Mouse (Mus musculus): ENCODE results near the gene Shisa9. TPM values are rescaled to one million over a fixed set of nuclear protein-coding genes. Genes with fewer than 3 reads are reported as not detected.

Gene Shisa9
- polyA plus RNA-seq, 1 experiment from 2014 or later: 0.06 TPM

DNA sequence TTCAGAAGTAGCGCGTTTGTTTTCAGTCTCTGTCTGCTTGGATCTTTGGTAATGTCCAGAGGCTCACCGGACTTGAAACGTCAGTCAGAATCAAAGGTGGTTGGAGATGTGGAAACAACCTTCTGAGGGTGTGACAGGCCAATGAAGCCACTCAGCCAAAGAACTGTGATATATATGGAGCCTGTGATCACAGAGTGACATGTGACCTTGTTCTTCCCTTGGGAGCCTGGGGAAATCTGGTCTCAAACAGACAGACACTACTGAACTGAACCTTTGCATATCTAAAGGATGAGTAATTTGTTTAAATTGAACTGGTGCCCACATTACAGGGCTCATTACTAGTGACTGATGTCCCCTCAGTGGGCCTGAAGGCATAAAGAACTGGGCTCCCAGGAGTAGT is 168.1 kb downstream of the Shisa9 start:
- WGBS: 84% methylated on average over 4 of the region's 4 CpGs
- no peak overlapping the region for H3K4me3 ChIP-seq
- H3K36me3 ChIP-seq (replicated peaks): no peaks in the 10 kb centered on the region
- no peak for DNase-seq (ENCODE audit: extremely low spot score, low spot score)
- no peaks in the 10 kb centered on the region for H3K4me1 ChIP-seq
- no peaks in the 10 kb centered on the region for H3K9me3 ChIP-seq
- no peaks in the 10 kb centered on the region for H3K27me3 ChIP-seq (ENCODE audit: poor library complexity, severe bottlenecking)
- H3K27ac ChIP-seq: no peak overlapping the region

DNA sequence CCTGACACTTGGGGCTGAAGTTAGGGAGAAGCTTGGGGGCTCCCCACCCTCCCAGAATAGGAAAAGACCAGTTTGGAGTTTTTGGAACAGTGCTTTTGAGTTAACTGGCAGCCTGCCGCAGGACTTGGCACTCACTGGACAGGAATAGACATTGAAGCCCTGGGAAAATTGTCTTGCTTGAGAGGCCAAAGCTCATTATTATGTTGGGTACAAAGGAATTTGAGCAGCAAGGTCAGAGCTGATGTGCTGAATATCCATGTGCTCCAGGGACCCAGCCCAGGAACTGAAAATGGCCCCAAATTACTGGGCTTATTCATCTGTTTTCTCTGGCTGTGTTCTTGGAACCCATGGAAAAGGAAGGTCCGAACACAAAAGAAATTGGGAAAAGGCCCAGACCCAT is 170.6 kb downstream of the Shisa9 start:
- H3K36me3 ChIP-seq (replicated peaks): no peaks in the 10 kb centered on the region
- DNase-seq (ENCODE audit: extremely low spot score, low spot score): no peak
- WGBS: 84% methylated on average over 2 of the region's 2 CpGs
- no peaks in the 10 kb centered on the region for H3K9me3 ChIP-seq
- no peaks in the 10 kb centered on the region for H3K27me3 ChIP-seq (ENCODE audit: poor library complexity, severe bottlenecking)
- H3K4me1 ChIP-seq: no peaks in the 10 kb centered on the region
- no peak overlapping the region for H3K27ac ChIP-seq
- no peak overlapping the region for H3K4me3 ChIP-seq

- Histone ChIP-seq H3K36me3 (replicated peaks) (no peaks in the 10 kb centered on the region), H3K9me3 (no peaks in the 10 kb centered on the region), H3K27ac (no peak overlapping the region), H3K4me3 (no peak overlapping the region), H3K4me1 (no peaks in the 10 kb centered on the region), H3K27me3 (ENCODE audit: poor library complexity, severe bottlenecking) (no peaks in the 10 kb centered on the region)
- DNase-seq (ENCODE audit: extremely low spot score, low spot score): no peak
- WGBS: 95% methylated on average over 1 of the region's 1 CpGs
Measured at GRCm38 (mm10) chr16:12173482-12174041, 189.6 kb downstream of the Shisa9 start.

DNA sequence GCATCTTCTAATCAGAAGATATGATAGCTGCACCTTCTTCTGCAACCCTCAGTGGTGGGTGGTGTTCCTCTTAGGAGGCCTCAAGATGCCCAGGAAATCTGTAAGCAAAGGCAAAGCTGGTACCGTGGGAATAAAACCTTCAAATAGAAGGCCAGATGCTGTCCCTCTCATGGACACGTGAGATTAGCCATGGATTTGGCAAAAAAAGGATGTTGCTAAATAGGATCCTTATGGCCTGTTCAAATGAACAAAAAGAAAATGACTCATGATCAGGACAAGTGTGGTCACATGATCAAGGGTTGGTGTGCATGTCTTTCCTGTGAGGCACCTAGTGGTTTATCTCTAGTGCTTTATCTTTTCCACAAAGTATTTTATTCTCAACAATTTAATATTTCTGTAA is 194.1 kb downstream of the Shisa9 start:
- DNase-seq (ENCODE audit: extremely low spot score, low spot score): no peak
- no peak overlapping the region for H3K27ac ChIP-seq
- H3K36me3 ChIP-seq (replicated peaks): no peaks in the 10 kb centered on the region
- no peaks in the 10 kb centered on the region for H3K9me3 ChIP-seq
- H3K27me3 ChIP-seq (ENCODE audit: poor library complexity, severe bottlenecking): no peaks in the 10 kb centered on the region
- 85% methylated on average over 2 of the region's 2 CpGs for WGBS
- no peaks in the 10 kb centered on the region for H3K4me1 ChIP-seq
- no peak overlapping the region for H3K4me3 ChIP-seq

DNA sequence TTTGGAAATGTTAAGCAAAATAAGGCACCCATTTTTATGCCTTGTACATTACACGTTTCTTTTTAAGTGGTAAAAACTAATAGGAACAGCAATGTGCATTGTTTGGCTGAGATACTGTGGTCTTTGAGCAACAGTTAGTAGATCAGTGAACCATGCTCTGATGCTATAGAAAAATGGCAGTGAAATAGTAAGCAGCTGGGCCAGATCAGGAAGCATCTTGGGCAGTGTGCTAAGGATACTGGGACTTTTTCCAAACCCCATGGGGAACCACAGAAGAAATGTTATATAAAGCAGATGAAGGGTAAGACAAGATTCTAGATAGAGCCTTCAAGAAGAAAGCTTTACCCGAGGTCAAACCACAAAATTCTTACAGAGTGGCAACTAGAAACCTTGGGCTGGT is 205.8 kb downstream of the Shisa9 start:
- WGBS: 86% methylated on average over 2 of the region's 2 CpGs

GRCm38 (mm10) chr16:12196841-12197240 is 212.9 kb downstream of the Shisa9 start:
- Histone ChIP-seq H3K27me3 (ENCODE audit: poor library complexity, severe bottlenecking) (no peaks in the 10 kb centered on the region), H3K36me3 (replicated peaks) (no peaks in the 10 kb centered on the region), H3K27ac (no peak overlapping the region), H3K4me1 (no peaks in the 10 kb centered on the region), H3K4me3 (no peak overlapping the region), H3K9me3 (no peaks in the 10 kb centered on the region)
- WGBS: 95% methylated on average over 4 of the region's 4 CpGs
- no peak for DNase-seq (ENCODE audit: extremely low spot score, low spot score)

More for the DNA sequence above, 205.8 kb downstream of the Shisa9 start:
- H3K4me1 ChIP-seq: no peaks in the 10 kb centered on the region
- DNase-seq (ENCODE audit: extremely low spot score, low spot score): no peak
- H3K27me3 ChIP-seq (ENCODE audit: poor library complexity, severe bottlenecking): no peaks in the 10 kb centered on the region
- H3K36me3 ChIP-seq (replicated peaks): no peaks in the 10 kb centered on the region
- no peak overlapping the region for H3K4me3 ChIP-seq
- H3K27ac ChIP-seq: no peak overlapping the region
- H3K9me3 ChIP-seq: no peaks in the 10 kb centered on the region

- no peaks in the 10 kb centered on the region for H3K4me1 ChIP-seq
Measured at GRCm38 (mm10) chr16:12197611-12198010, 213.7 kb downstream of the Shisa9 start.

GRCm38 (mm10) chr16:12201216-12201615 is 217.3 kb downstream of the Shisa9 start:
- Histone ChIP-seq H3K27me3 (ENCODE audit: poor library complexity, severe bottlenecking) (no peaks in the 10 kb centered on the region), H3K9me3 (no peaks in the 10 kb centered on the region), H3K36me3 (replicated peaks) (no peaks in the 10 kb centered on the region), H3K4me1 (no peaks in the 10 kb centered on the region), H3K4me3 (no peak overlapping the region), H3K27ac (no peak overlapping the region)
- DNase-seq (ENCODE audit: extremely low spot score, low spot score): no peak
- WGBS: 34% methylated on average over 3 of the region's 3 CpGs

More at GRCm38 (mm10) chr16:12197611-12198010, 213.7 kb downstream of the Shisa9 start:
- no peak overlapping the region for H3K4me3 ChIP-seq
- no peak overlapping the region for H3K27ac ChIP-seq
- H3K9me3 ChIP-seq: no peaks in the 10 kb centered on the region
- no peak for DNase-seq (ENCODE audit: extremely low spot score, low spot score)
- 48% methylated on average over 5 of the region's 5 CpGs for WGBS
- no peaks in the 10 kb centered on the region for H3K36me3 ChIP-seq (replicated peaks)
- no peaks in the 10 kb centered on the region for H3K27me3 ChIP-seq (ENCODE audit: poor library complexity, severe bottlenecking)

GRCm38 (mm10) chr16:12202151-12202550 is 218.2 kb downstream of the Shisa9 start:
- Histone ChIP-seq H3K4me3 (no peak overlapping the region), H3K4me1 (no peaks in the 10 kb centered on the region), H3K27ac (no peak overlapping the region), H3K9me3 (no peaks in the 10 kb centered on the region), H3K36me3 (replicated peaks) (no peaks in the 10 kb centered on the region), H3K27me3 (ENCODE audit: poor library complexity, severe bottlenecking) (no peaks in the 10 kb centered on the region)
- no peak for DNase-seq (ENCODE audit: extremely low spot score, low spot score)
- WGBS: 70% methylated on average over 3 of the region's 3 CpGs

- no peak overlapping the region for H3K4me3 ChIP-seq
- no peaks in the 10 kb centered on the region for H3K9me3 ChIP-seq
- WGBS: 85% methylated on average over 2 of the region's 2 CpGs
- H3K4me1 ChIP-seq: no peaks in the 10 kb centered on the region
- no peaks in the 10 kb centered on the region for H3K27me3 ChIP-seq (ENCODE audit: poor library complexity, severe bottlenecking)
- H3K36me3 ChIP-seq (replicated peaks): no peaks in the 10 kb centered on the region
- DNase-seq (ENCODE audit: extremely low spot score, low spot score): no peak
- no peak overlapping the region for H3K27ac ChIP-seq
Measured at GRCm38 (mm10) chr16:12203055-12203454, 219.1 kb downstream of the Shisa9 start.

GRCm38 (mm10) chr16:12204423-12204822 is 220.5 kb downstream of the Shisa9 start:
- no peak overlapping the region for H3K27ac ChIP-seq
- DNase-seq (ENCODE audit: extremely low spot score, low spot score): no peak
- no peaks in the 10 kb centered on the region for H3K9me3 ChIP-seq
- WGBS: 94% methylated on average over 2 of the region's 2 CpGs
- H3K36me3 ChIP-seq (replicated peaks): no peaks in the 10 kb centered on the region
- H3K4me1 ChIP-seq: no peaks in the 10 kb centered on the region
- H3K27me3 ChIP-seq (ENCODE audit: poor library complexity, severe bottlenecking): no peaks in the 10 kb centered on the region
- H3K4me3 ChIP-seq: no peak overlapping the region

DNA sequence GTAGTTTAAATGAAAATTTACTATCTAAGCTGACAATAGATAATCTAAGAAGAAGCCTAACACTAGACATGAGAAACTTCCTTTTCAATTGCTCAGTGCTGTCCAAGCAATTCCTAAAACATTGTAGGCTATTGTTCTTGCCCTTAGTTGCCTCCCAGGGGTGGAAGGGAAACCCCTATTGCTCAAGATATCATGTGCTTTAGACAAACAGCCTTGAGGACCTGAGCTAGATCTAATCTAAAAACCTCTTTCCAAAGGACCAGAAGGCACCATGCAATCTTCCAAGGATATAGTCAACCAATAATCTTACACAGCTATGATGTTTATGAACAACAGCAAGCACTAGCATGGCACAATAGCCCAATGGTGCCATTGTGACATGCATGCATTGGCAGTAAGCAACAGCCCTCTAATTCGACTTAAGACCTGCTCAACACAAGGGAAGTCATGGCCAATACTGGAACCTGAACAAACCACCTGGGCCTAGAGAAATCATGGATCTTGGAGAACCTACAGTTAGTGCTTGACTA is 222.6 kb downstream of the Shisa9 start:
- Histone ChIP-seq H3K36me3 (replicated peaks) (no peaks in the 10 kb centered on the region), H3K4me3 (no peak overlapping the region), H3K4me1 (no peaks in the 10 kb centered on the region), H3K27me3 (ENCODE audit: poor library complexity, severe bottlenecking) (no peaks in the 10 kb centered on the region), H3K27ac (no peak overlapping the region), H3K9me3 (no peaks in the 10 kb centered on the region)
- whole genome bisulfite sequencing: 82% methylated on average over 1 of the region's 1 CpGs
- no peak for DNase-seq (ENCODE audit: extremely low spot score, low spot score)

DNA sequence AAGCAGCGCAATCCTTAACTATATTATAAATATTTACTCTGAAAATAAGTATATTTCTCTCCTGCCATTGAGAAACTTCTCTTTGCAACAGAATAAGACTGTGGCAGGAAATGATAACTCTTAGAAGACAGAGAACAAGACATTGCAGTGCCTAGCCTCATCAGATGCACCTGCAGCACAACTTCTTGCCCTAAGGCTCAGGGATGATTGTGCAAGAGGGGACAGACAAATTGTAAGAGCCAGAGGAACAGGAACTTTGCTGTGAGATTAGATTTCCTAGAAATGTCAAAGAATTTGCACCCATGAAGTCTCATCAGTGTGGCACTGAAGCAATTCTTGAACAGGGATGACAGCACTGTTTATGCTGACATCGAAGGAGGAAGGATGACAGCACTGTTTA is 223.0 kb downstream of the Shisa9 start:
- DNase-seq (ENCODE audit: extremely low spot score, low spot score): no peak
- WGBS: 91% methylated on average over 2 of the region's 2 CpGs
- Histone ChIP-seq H3K36me3 (replicated peaks) (no peaks in the 10 kb centered on the region), H3K27ac (no peak overlapping the region), H3K4me3 (no peak overlapping the region), H3K4me1 (no peaks in the 10 kb centered on the region), H3K9me3 (no peaks in the 10 kb centered on the region), H3K27me3 (ENCODE audit: poor library complexity, severe bottlenecking) (no peaks in the 10 kb centered on the region)

DNA sequence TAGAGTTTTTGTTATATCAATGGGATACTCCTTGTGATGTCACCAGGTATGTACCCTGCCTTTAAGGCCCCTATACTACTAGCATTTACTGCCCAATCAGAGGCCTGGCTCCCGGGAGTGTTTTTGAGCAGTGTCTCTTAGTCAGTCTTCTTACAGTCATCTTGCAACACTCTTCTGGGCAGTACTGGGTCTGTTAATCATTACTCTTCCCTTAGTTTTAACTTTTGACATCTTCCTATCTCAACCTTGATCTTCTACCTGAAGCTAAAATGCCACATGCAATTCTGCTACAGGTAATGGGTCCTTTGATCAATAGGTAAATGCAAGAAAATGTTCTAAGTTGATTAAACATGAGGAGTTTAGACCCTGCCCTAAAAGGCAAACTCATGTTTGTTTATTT is 225.4 kb downstream of the Shisa9 start:
- Histone ChIP-seq H3K27ac (no peak overlapping the region), H3K4me1 (no peaks in the 10 kb centered on the region), H3K4me3 (no peak overlapping the region), H3K9me3 (no peaks in the 10 kb centered on the region), H3K36me3 (replicated peaks) (no peaks in the 10 kb centered on the region), H3K27me3 (ENCODE audit: poor library complexity, severe bottlenecking) (no peaks in the 10 kb centered on the region)
- WGBS: 77% methylated on average over 1 of the region's 1 CpGs
- DNase-seq (ENCODE audit: extremely low spot score, low spot score): no peak

All from forebrain, embryonic 10.5 days (tissue).